Mouse (Mus musculus) kidney, postnatal 0 days (tissue): ENCODE measurements around the gene Stn1. TPM values are rescaled to one million over a fixed set of nuclear protein-coding genes. Genes with fewer than 3 reads are reported as not detected.
A peak's percentile ranks its signal among the peaks of the same experiment; 100 is the strongest.

ENCODE experiments used
- ATAC-seq: fragments of 200-750 bp; cut with Nextera tagmentation; replicated peaks from 2 replicates; pipeline ENCODE4 v1.8.0; 2017; ENCODE audit warnings: low read depth, moderate number of reproducible peaks, moderate TSS enrichment, moderate library complexity; ENCODE audit not compliant: low FRiP score
- DNase-seq: peaks from one replicate; pipeline ENCODE4 v3.0.0-alpha.2; 2016; ENCODE audit warnings: low spot score
- H3K27ac ChIP-seq: fragments of 300-500 bp; sonication (generic); 2 replicates; pipeline ENCODE4 v1.5.1; 2014; ENCODE audit warnings: mild to moderate bottlenecking
- H3K27me3 ChIP-seq: fragments of 300-500 bp; sonication (generic); 2 replicates; pipeline ENCODE4 v1.6.1; 2014; ENCODE audit warnings: low read length, mixed read lengths; ENCODE audit not compliant: insufficient read depth
- H3K36me3 ChIP-seq: fragments of 300-500 bp; sonication (generic); 2 replicates; pipeline ENCODE4 v1.6.1; 2014; ENCODE audit warnings: low read length, mixed read lengths; ENCODE audit not compliant: insufficient read depth
- H3K4me1 ChIP-seq: fragments of 300-500 bp; sonication (generic); replicated peaks from 2 replicates; pipeline ENCODE4 v1.6.1; 2014; ENCODE audit warnings: antibody characterized with exemption, low read length, mixed read lengths; ENCODE audit not compliant: insufficient read depth
- H3K4me2 ChIP-seq: fragments of 300-500 bp; sonication (generic); 2 replicates; pipeline ENCODE4 v1.6.1; 2014; ENCODE audit warnings: mild to moderate bottlenecking, low read length, moderate library complexity, mixed read lengths
- H3K4me3 ChIP-seq: fragments of 300-500 bp; sonication (generic); replicated peaks from 2 replicates; pipeline ENCODE4 v1.5.1; 2014; ENCODE audit warnings: low read depth, low read length
- H3K9ac ChIP-seq: fragments of 300-500 bp; sonication (generic); 2 replicates; pipeline ENCODE4 v1.6.1; 2014; ENCODE audit warnings: low read depth, low read length
- H3K9me3 ChIP-seq: fragments of 300-500 bp; sonication (generic); replicated peaks from 2 replicates; pipeline ENCODE4 v1.6.1; 2016; ENCODE audit warnings: low read length, inconsistent platforms, mixed read lengths
- CTCF ChIP-seq: IDR thresholded peaks from 2 replicates; pipeline ENCODE4 v1.5.1; 2016; ENCODE audit warnings: antibody characterized with exemption, low read depth, mild to moderate bottlenecking, moderate library complexity
- WGBS: fragments of 180-500 bp; shearing (Covaris S2); extraction: QIAGEN DNeasy Blood & Tissue Kit; methylation state at CpG from one replicate; pipeline ENCODE4 v1.1.7; 2014; 5-methylcytosine and 5-hydroxymethylcytosine counted together
- polyA plus RNA-seq: library from polyadenylated mRNA; unstranded; fragments of >200 nt; fragmentation: Nextera tagmentation; extraction: Ambion mirVana; gene quantifications from 2 replicates; pipeline ENCODE4 v1.2.1, GENCODE M21; 2015

Stn1 gene
- polyA plus RNA-seq, 1 experiment from 2014 or later = 31.5 TPM

- Histone ChIP-seq H3K4me2 (no peak overlapping the region), H3K9ac (no peak overlapping the region), H3K36me3 (no peaks in the 10 kb centered on the region), H3K4me3 (no peak overlapping the region), H3K27me3 (no peaks in the 10 kb centered on the region), H3K4me1 (peaks cover 33% of the 10 kb centered on the region), H3K9me3 (no peaks in the 10 kb centered on the region), H3K27ac (no peak overlapping the region; the same call in 1 of the 2 replicates)
- no peak for TF ChIP-seq CTCF
- ATAC-seq (no peak), DNase-seq (no peak)
- 78% methylated on average over 15 of the region's 15 CpGs for WGBS
Measured at GRCm38 (mm10) chr19:47455001-47455755, 82.1 kb downstream of the Stn1 start.

DNA sequence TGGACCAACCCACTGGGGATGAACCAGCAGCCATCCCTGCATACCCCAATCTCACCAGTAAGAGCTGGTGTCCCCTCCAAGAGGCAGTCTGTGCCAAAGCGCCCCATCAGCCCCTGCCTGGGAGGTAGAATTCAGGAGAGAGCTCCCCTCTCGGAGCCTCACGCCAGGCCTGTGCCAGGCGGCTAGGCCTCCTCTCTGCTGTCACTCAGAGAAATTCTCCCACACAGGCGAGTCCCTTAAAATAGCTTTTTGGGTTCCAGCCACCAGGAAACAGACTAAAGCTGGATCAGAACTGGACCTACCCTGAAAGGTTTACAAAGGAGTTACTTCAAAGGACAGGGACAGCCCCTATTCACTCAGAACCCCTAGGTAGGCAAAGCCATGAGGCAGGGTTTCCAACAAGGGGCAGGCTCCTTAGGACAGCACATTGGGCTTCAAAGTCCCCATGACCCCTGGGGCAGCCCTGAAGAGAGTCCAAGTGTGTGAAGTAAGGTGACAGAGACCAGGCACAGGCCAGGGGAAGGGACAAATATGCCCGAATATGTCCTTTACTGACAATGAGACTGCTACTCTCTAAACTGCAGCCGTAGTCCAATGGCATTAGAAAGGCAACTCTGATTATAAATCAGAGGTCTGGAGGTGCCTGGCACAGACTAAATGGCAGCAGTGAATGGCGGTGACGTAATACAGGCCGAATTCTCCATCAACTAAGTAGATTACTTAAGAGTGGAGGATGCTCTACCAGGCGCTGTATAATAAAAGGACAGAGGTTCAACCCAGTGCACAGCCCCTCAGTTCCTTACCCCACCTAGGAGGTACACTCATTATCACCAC is 82.9 kb downstream of the Stn1 start:
- H3K9ac ChIP-seq = no peak overlapping the region
- no peak for ATAC-seq
- H3K4me1 ChIP-seq = peaks cover 33% of the 10 kb centered on the region
- H3K27me3 ChIP-seq = no peaks in the 10 kb centered on the region
- no peak for TF ChIP-seq CTCF
- no peaks in the 10 kb centered on the region for H3K9me3 ChIP-seq
- no peak overlapping the region for H3K4me3 ChIP-seq
- WGBS = 71% methylated on average over 11 of the region's 11 CpGs
- no peak overlapping the region for H3K4me2 ChIP-seq
- H3K36me3 ChIP-seq = no peaks in the 10 kb centered on the region
- no peak for DNase-seq
- no peak overlapping the region; the same call in 1 of the 2 replicates for H3K27ac ChIP-seq

DNA sequence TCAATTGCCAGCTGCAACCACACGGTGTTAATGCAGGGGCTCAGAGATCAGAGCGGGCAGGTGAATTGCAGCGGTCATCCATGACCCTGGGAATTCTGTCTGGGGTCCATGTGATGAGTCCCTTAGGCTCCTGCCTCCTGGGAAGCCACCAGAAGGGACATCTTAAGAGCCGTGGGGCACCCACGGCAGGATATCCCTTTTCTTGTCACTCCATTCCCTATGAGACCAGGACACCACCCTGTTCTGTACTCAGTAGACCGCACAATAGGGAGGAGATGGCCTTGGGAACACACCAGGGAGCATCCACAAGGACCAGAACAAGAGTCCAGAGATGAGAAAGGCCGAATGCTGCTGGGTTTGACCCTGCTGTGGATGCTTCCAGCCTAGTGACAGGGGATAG is 84.0 kb downstream of the Stn1 start:
- H3K36me3 ChIP-seq = no peaks in the 10 kb centered on the region
- no peak overlapping the region for H3K27ac ChIP-seq
- no peak overlapping the region for H3K4me2 ChIP-seq
- TF ChIP-seq CTCF = no peak
- H3K27me3 ChIP-seq = no peaks in the 10 kb centered on the region
- H3K9me3 ChIP-seq = no peaks in the 10 kb centered on the region
- DNase-seq (no peak), ATAC-seq (no peak)
- peaks cover 30% of the 10 kb centered on the region for H3K4me1 ChIP-seq
- 70% methylated on average over 7 of the region's 7 CpGs for WGBS
- H3K4me3 ChIP-seq = no peak overlapping the region
- no peak overlapping the region for H3K9ac ChIP-seq

DNA sequence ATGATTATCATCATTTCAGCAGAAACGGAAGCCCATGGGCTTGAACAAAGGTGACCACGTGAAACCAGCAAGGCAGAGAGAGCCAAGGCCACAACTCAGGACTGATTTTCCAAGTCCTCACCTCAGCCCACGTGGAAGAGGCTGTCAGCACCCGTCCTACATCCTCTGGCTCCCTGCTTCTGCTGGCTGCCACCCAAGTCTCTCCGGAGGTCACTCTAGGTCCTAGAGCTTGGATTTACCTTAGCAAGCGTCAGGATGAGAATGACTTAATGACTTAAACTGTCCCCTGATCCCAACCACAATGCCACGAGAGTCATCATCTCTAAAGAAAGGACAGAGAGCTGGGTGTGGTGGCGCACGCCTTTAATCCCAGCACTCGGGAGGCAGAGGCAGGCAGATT is 84.6 kb downstream of the Stn1 start:
- Histone ChIP-seq H3K27me3 (no peaks in the 10 kb centered on the region), H3K36me3 (no peaks in the 10 kb centered on the region), H3K9me3 (no peaks in the 10 kb centered on the region), H3K4me2 (no peak overlapping the region), H3K4me1 (peaks cover 30% of the 10 kb centered on the region), H3K4me3 (no peak overlapping the region), H3K27ac (0 out of 2 replicates have a peak overlapping the region, but pooled peaks have one; percentile 25), H3K9ac (no peak overlapping the region)
- DNase-seq (no peak), ATAC-seq (no peak)
- WGBS = 64% methylated on average over 10 of the region's 10 CpGs
- TF ChIP-seq CTCF = no peak

- TF ChIP-seq CTCF = no peak
- Histone ChIP-seq H3K4me2 (no peak overlapping the region), H3K27me3 (no peaks in the 10 kb centered on the region), H3K9me3 (no peaks in the 10 kb centered on the region), H3K9ac (no peak overlapping the region), H3K4me1 (peaks cover 28% of the 10 kb centered on the region), H3K27ac (0 out of 2 replicates have a peak overlapping the region, but pooled peaks have one; percentile 25), H3K36me3 (no peaks in the 10 kb centered on the region), H3K4me3 (no peak overlapping the region)
- DNase-seq (no peak), ATAC-seq (no peak)
- WGBS = 41% methylated on average over 7 of the region's 7 CpGs
Measured at GRCm38 (mm10) chr19:47452211-47452610, 85.1 kb downstream of the Stn1 start.

DNA sequence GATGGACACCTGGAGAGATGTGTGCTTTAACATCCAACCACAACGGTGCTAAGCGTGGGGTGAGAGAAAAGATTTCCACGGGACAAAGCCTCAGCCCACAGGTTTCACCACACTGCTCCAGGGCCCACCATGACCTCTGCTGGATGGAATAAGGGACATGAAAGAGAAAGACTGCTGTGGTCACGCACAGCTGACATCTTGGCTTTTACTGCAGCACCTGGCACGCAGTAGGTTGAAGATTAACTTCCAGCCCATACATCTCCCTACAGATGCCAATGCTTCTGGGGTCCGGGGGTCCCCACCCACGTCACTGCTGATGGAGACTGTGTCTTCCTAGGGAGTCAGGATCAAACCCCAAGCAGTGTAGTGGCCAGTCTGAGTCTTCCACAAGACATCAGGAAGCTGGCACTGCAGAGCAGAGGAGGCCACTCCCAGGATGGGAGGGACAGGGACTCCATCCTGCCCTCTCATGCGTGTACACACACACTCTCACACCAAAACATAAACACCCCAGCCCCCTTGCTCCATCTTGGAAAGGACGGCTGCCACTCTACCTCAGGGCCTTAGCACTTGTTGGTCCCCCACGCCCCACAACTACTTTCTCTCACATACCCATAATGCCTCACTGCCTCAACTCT is 85.7 kb downstream of the Stn1 start:
- Histone ChIP-seq H3K4me2 (no peak overlapping the region), H3K9ac (no peak overlapping the region), H3K27me3 (no peaks in the 10 kb centered on the region), H3K36me3 (no peaks in the 10 kb centered on the region), H3K9me3 (no peaks in the 10 kb centered on the region), H3K4me3 (no peak overlapping the region), H3K27ac (peak overlapping the region; percentile 32; the same call in 1 of the 2 replicates), H3K4me1 (peaks cover 34% of the 10 kb centered on the region)
- no peak for DNase-seq
- 43% methylated on average over 10 of the region's 10 CpGs for WGBS
- peak; percentile 45; the same call in 1 of the 2 replicates for ATAC-seq
- TF ChIP-seq CTCF = peak; percentile 23; the same call in 1 of the 2 replicates

Other genes starting within 250 kb of the Stn1 start
- gene Sh3pxd2a, start 73.1 kb downstream of the Stn1 start, polyA plus RNA-seq = 4.1 TPM in 2 replicates
- gene Slk, start 42.2 kb upstream of the Stn1 start, polyA plus RNA-seq = 12.5 and 14.6 TPM in 2 replicates
- gene Col17a1, start 154.6 kb upstream of the Stn1 start, polyA plus RNA-seq = 0.34 and 0.43 TPM in 2 replicates
- gene Sfr1, start 194.2 kb upstream of the Stn1 start, polyA plus RNA-seq = 224 and 225 TPM in 2 replicates